Mouse (Mus musculus): ENCODE data around the gene Dppa1.
"Not testable (repeated sequence)": the region's sequence is repeated elsewhere in the genome, so short reads cannot be mapped to it uniquely, and the experiment has no call there.

The Dppa1 gene

GRCm38 (mm10) chr11:46629211-46629795 is at the start of gene Dppa1:
TSS of gene Dppa1 (minus strand) at chr11:46629261.
- DNase-seq (ENCODE audit: low spot score in 2 of 2) = no peak

GRCm38 (mm10) chr11:46667938-46668337 is 38.9 kb upstream of the Dppa1 start:
- DNase-seq (ENCODE audit: low spot score in 2 of 2) = no peak

- no peak for DNase-seq (ENCODE audit: low spot score in 2 of 2)
Measured at GRCm38 (mm10) chr11:46667105-46667504, 38.0 kb upstream of the Dppa1 start.

- DNase-seq (ENCODE audit: low spot score in 2 of 2) = no peak
Measured at GRCm38 (mm10) chr11:46665599-46666522, 36.8 kb upstream of the Dppa1 start.

GRCm38 (mm10) chr11:46663215-46663614 is 34.2 kb upstream of the Dppa1 start:
- no peak for DNase-seq (ENCODE audit: low spot score in 2 of 2)

GRCm38 (mm10) chr11:46652476-46652875 is 23.4 kb upstream of the Dppa1 start:
- no peak for DNase-seq (ENCODE audit: low spot score in 2 of 2)

GRCm38 (mm10) chr11:46649655-46650054 is 20.6 kb upstream of the Dppa1 start:
- DNase-seq (ENCODE audit: low spot score in 2 of 2) = not testable (repeated sequence)

- no peak for DNase-seq (ENCODE audit: low spot score in 2 of 2)
Measured at GRCm38 (mm10) chr11:46644824-46645223, 15.8 kb upstream of the Dppa1 start.

- no peak for DNase-seq (ENCODE audit: low spot score in 2 of 2)
Measured at GRCm38 (mm10) chr11:46636568-46636967, 7.5 kb upstream of the Dppa1 start.

- not testable (repeated sequence) for DNase-seq (ENCODE audit: low spot score in 2 of 2)
Measured at GRCm38 (mm10) chr11:46635516-46635915, 6.5 kb upstream of the Dppa1 start.

GRCm38 (mm10) chr11:46631635-46632034 is 2.6 kb upstream of the Dppa1 start:
- peak in 1 of 2 experiments; percentile 4 for DNase-seq (ENCODE audit: low spot score in 2 of 2)

- DNase-seq (ENCODE audit: low spot score in 2 of 2) = no peak
Measured at GRCm38 (mm10) chr11:46620414-46621168, 8.5 kb downstream of the Dppa1 start.

GRCm38 (mm10) chr11:46619929-46620328 is 9.1 kb downstream of the Dppa1 start:
- DNase-seq (ENCODE audit: low spot score in 2 of 2) = no peak

GRCm38 (mm10) chr11:46592416-46592815 is 36.6 kb downstream of the Dppa1 start:
- DNase-seq (ENCODE audit: low spot score in 2 of 2) = no peak

GRCm38 (mm10) chr11:46582741-46583140 is 46.3 kb downstream of the Dppa1 start:
- no peak for DNase-seq (ENCODE audit: low spot score in 2 of 2)

GRCm38 (mm10) chr11:46580428-46580827 is 48.6 kb downstream of the Dppa1 start:
- no peak for DNase-seq (ENCODE audit: low spot score in 2 of 2)

GRCm38 (mm10) chr11:46578771-46579281 is 50.2 kb downstream of the Dppa1 start:
- no peak for DNase-seq (ENCODE audit: low spot score in 2 of 2)

- no peak for DNase-seq (ENCODE audit: low spot score in 2 of 2)
Measured at GRCm38 (mm10) chr11:46571327-46571726, 57.7 kb downstream of the Dppa1 start, which contains the start of gene BC053393. TSS of gene BC053393 (plus strand) at chr11:46571536.

- no peak for DNase-seq (ENCODE audit: low spot score in 2 of 2)
Measured at GRCm38 (mm10) chr11:46569107-46569506, 60.0 kb downstream of the Dppa1 start.

GRCm38 (mm10) chr11:46565967-46566366 is 63.1 kb downstream of the Dppa1 start:
- DNase-seq (ENCODE audit: low spot score in 2 of 2) = no peak

- DNase-seq (ENCODE audit: low spot score in 2 of 2) = no peak
Measured at GRCm38 (mm10) chr11:46564671-46565070, 64.4 kb downstream of the Dppa1 start.

- no peak for DNase-seq (ENCODE audit: low spot score in 2 of 2)
Measured at GRCm38 (mm10) chr11:46561096-46561495, 68.0 kb downstream of the Dppa1 start.
